Mouse (Mus musculus): Measurements from ENCODE around the gene Mettl14.

Mettl14 gene

GRCm38 (mm10) chr3:123356377-123356991, 29.4 kb downstream of the Mettl14 start:
- no peak for DNase-seq (ENCODE audit: low read depth)

GRCm38 (mm10) chr3:123354388-123354787, 31.5 kb downstream of the Mettl14 start:
- DNase-seq (ENCODE audit: low read depth) = no peak

- no peak for DNase-seq (ENCODE audit: low read depth)
Observed at GRCm38 (mm10) chr3:123353661-123354060, 32.2 kb downstream of the Mettl14 start.

GRCm38 (mm10) chr3:123353183-123353582, 32.7 kb downstream of the Mettl14 start:
- peak; percentile 73 for DNase-seq (ENCODE audit: low read depth)

- DNase-seq (ENCODE audit: low read depth) = no peak
Observed at GRCm38 (mm10) chr3:123351519-123351918, 34.4 kb downstream of the Mettl14 start.

GRCm38 (mm10) chr3:123350602-123351001, 35.3 kb downstream of the Mettl14 start:
- no peak for DNase-seq (ENCODE audit: low read depth)

GRCm38 (mm10) chr3:123348080-123348802, 37.7 kb downstream of the Mettl14 start:
- DNase-seq (ENCODE audit: low read depth) = no peak

GRCm38 (mm10) chr3:123343690-123344089, 42.2 kb downstream of the Mettl14 start:
- DNase-seq (ENCODE audit: low read depth) = no peak

- no peak for DNase-seq (ENCODE audit: low read depth)
Observed at GRCm38 (mm10) chr3:123341049-123341448, 44.9 kb downstream of the Mettl14 start.

- no peak for DNase-seq (ENCODE audit: low read depth)
Observed at GRCm38 (mm10) chr3:123338666-123339195, 47.2 kb downstream of the Mettl14 start.

GRCm38 (mm10) chr3:123337853-123338252, 48.1 kb downstream of the Mettl14 start:
- DNase-seq (ENCODE audit: low read depth) = no peak

GRCm38 (mm10) chr3:123336951-123337350, 49.0 kb downstream of the Mettl14 start:
- no peak for DNase-seq (ENCODE audit: low read depth)

- DNase-seq (ENCODE audit: low read depth) = no peak
Observed at GRCm38 (mm10) chr3:123336455-123336854, 49.5 kb downstream of the Mettl14 start.

- no peak for DNase-seq (ENCODE audit: low read depth)
Observed at GRCm38 (mm10) chr3:123335480-123335879, 50.4 kb downstream of the Mettl14 start.

GRCm38 (mm10) chr3:123334947-123335346, 51.0 kb downstream of the Mettl14 start:
- DNase-seq (ENCODE audit: low read depth) = peak; percentile 16

GRCm38 (mm10) chr3:123333055-123333424, 52.9 kb downstream of the Mettl14 start:
- DNase-seq (ENCODE audit: low read depth) = no peak

GRCm38 (mm10) chr3:123332330-123333054, 53.4 kb downstream of the Mettl14 start:
- no peak for DNase-seq (ENCODE audit: low read depth)

- no peak for DNase-seq (ENCODE audit: low read depth)
Observed at GRCm38 (mm10) chr3:123330221-123330620, 55.7 kb downstream of the Mettl14 start.

- no peak for DNase-seq (ENCODE audit: low read depth)
Observed at GRCm38 (mm10) chr3:123329251-123329650, 56.7 kb downstream of the Mettl14 start.

- no peak for DNase-seq (ENCODE audit: low read depth)
Observed at GRCm38 (mm10) chr3:123324326-123324725, 61.6 kb downstream of the Mettl14 start.

- peak; percentile 71 for DNase-seq (ENCODE audit: low read depth)
Observed at GRCm38 (mm10) chr3:123322147-123322546, 63.8 kb downstream of the Mettl14 start.

GRCm38 (mm10) chr3:123321612-123322011, 64.3 kb downstream of the Mettl14 start:
- no peak for DNase-seq (ENCODE audit: low read depth)

GRCm38 (mm10) chr3:123320341-123320740, 65.6 kb downstream of the Mettl14 start:
- no peak for DNase-seq (ENCODE audit: low read depth)

Data from naive thymus-derived CD4-positive, alpha-beta T cell, adult 2 months (primary cell).